Mouse (Mus musculus) ES-CJ7 (cell line): ENCODE measurements around the gene Tsnax.

Experiments
- DNase-seq: peaks from one replicate; pipeline ENCODE4 v3.0.0; 2011; ENCODE audit warnings: low read depth, low spot score

Gene Tsnax

GRCm38 (mm10) chr8:125043394-125043793 lies 30.6 kb downstream of the Tsnax start:
- no peak for DNase-seq

GRCm38 (mm10) chr8:125043935-125044334 lies 31.1 kb downstream of the Tsnax start:
- no peak for DNase-seq

- no peak for DNase-seq
Measured at GRCm38 (mm10) chr8:125045760-125046159, 33.0 kb downstream of the Tsnax start.

- peak; percentile 74 for DNase-seq
Measured at GRCm38 (mm10) chr8:125049051-125049750, 36.4 kb downstream of the Tsnax start.

GRCm38 (mm10) chr8:125049826-125050225 lies 37.0 kb downstream of the Tsnax start:
- DNase-seq, result no peak

DNA sequence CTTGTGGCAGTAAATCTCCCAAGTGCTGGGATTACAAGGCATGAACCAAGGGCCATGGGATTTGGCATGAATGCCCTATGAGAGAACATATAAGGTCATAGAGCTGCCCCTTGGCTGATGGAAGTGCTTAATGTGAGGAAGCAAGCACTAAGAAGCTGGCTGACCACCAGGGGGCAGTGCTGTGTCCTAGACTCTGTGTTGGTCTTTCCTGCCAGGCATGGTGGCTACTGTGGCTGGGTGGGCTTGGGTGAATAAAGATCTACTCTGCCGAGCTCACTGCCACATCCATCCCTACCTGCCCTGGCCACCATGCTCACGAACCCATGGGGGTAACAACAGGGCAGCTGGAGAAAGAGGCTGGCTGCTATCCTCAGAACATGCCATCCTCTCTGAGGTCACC lies 39.2 kb downstream of the Tsnax start:
- DNase-seq, result peak; percentile 86

GRCm38 (mm10) chr8:125053505-125054435 lies 41.0 kb downstream of the Tsnax start, which contains the start of gene Disc1:
Disc1 (plus strand) TSS chr8:125054195.
- no peak for DNase-seq

DNA sequence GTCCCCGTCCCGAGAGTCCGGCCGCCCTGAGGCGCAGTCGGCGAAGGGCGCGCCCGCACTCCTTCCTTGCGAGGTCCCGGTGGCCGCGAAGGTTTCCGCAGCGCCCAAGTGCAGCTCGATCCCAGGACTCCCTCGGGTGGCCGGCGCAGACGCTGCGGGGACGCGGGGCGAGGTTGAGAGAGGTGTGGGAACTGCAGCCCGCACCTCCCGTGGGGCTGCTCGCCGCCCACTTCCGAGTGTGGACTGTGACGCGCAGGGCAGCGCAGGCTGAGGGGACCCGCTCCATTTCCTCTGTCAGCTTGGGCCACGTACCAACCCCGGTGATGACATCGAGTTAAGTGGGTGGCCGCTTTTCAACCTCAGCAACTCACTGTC lies 41.6 kb downstream of the Tsnax start:
- no peak for DNase-seq

DNA sequence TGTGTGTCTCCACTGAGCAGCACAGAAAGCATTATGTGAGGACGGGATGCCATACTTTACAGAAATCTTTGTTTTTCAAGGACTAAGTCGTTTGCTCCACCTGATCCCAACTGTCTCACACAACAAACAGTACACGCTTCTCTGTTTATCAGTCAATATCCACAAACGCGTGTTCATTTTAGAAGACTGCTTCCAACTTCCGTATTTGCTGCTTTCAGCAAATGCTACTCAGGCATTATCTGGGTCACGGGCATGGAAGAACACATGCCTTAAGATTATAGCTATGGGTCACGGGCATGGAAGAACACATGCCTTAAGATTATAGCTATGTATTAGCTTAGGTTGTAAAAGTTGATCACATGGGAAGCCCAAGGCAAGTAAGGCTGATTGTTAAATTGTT lies 48.1 kb downstream of the Tsnax start:
- no peak for DNase-seq

DNA sequence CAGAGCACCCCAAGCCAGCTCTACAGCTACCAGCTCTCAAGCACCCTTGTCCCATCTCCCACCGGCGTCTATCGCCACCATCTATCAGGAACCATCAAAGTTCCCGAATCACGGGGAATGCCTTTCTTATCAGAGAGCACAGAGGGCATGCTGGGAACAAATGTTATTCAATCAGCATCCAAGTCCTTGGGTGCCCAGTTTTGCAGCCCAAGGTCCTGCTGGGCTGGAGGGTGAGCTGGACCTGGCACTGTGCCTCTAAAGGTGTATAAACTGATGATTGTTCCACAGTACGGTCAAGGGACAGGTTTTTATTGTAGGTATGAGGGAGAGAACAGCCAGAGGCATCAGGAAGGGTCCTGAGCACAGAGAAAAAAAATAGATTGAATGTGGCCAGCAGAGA lies 52.8 kb downstream of the Tsnax start:
- no peak for DNase-seq

GRCm38 (mm10) chr8:125066913-125067595 lies 54.3 kb downstream of the Tsnax start:
- DNase-seq, result peak; percentile 67

GRCm38 (mm10) chr8:125067596-125067960 lies 54.8 kb downstream of the Tsnax start:
- no peak for DNase-seq

DNA sequence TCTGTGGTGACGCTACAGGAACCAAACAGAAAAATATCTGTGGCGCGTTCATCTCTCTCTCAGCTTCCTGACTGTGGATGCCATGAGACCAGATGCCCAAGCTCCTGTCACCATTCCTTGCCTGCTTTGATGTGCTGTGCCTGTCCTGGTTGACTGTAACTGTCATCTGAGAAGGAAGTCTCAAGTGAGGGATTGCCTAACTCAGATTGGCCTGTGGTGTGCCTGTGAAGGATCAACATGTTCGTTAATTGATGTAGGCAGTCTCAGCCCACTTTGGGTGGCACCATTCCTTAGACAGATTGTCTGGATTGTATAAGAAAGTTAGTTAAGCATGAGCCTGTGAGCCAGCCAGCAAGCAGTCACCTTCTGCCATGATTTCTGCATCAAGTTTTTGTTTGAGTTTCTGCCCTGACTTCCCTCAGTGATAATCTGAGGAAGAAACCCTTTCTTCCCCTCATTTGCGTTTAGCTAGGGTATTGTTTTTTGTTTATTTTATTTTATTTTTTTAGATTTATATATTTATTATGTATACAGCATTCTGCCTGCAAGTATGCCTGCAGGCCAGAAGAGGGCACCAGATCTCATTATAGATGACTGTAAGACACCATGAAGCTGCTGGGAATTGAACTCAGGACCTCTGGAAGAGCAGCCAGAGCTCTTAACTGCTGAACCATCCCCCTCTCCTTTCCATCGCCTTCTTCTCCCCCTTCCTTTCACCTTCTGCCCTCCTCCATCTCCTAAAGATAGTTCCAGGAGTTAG lies 55.5 kb downstream of the Tsnax start:
- DNase-seq, result no peak

DNA sequence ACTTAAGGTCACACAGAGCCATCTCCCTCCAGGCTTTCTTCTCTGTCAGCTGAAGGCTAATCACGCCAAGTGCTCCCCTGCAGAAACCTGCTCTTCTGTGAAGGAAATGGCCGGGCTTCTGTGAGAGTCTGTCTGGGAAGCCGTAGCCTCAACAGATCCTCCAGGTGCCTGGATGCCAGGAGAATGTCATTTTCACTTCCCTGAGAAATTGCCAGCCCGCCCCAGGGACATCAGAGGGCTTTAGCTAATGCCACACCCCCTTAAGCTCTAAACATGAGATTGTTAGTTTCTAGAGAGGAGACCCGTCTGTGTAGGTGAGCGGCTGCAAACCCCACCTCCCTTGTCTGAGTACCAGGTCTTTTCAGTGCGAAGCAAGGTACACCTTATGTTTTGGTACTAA lies 56.5 kb downstream of the Tsnax start:
- DNase-seq, result no peak

DNA sequence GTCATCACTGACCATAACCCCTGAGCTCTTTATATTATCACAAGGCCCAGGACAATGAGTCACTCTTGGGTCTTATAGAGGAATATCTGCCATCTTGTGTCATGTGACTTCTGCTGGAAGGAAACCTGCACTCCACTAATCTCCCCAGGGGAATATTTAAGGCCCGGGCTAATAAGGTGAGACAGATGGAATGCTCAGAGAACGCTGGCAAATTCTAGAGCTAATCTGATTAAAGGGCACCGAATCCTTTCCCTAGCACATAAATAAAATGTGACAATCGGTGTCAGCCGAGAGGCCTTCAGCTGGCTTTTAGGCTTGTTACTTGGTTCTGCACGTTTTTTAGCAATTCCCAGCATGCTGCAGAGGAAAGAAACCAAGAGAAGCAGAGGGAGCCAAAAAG lies 56.9 kb downstream of the Tsnax start:
- DNase-seq, result no peak

- DNase-seq, result no peak
Measured at GRCm38 (mm10) chr8:125074141-125074540, 61.3 kb downstream of the Tsnax start.

DNA sequence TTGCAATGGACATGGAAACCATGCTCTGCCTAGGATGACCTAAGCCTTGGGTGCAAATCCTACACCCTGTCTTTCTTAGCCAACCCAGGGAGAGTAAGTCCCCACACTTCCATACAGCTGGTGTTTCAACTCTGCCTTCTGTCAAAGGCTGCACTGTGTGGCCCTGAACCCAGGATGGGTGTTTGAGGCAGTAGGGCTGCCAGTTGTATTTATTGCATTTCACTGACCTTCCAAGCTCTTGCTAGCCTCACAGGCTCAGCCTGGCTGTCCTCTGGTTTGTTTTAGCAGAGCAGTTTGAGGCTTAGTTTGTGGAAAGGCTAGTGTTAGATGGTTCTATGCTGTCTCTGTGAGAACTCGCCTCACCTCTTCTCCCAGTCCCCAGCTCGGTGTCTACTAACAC lies 61.8 kb downstream of the Tsnax start:
- no peak for DNase-seq

DNA sequence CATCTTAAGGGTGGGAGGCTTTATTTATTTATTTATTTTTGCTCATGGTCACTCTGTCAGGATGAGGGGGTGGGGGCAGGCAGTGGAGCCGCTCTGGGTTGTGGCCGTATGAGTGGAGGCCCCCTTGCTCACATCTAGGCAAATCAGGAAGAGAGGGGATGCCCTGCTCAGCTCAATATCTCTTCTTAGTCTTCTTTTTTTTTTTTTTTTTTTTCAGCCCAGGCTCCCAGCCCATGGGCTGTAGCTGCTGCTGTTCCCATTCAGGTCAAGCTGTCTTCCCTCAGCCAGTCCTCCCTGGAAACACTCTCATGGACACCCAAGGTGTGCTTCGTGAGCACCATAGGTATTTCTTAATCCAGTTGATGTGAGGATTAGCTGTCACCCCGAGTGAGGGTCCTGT lies 62.6 kb downstream of the Tsnax start:
- DNase-seq, result no peak

GRCm38 (mm10) chr8:125077326-125077725 lies 64.5 kb downstream of the Tsnax start:
- DNase-seq, result no peak

- DNase-seq, result no peak
Measured at GRCm38 (mm10) chr8:125078771-125079384, 66.1 kb downstream of the Tsnax start.
